Mouse (Mus musculus) olfactory bulb, adult 2 months (tissue): ENCODE results near the gene Gadd45gip1. TPM values are rescaled to one million over a fixed set of nuclear protein-coding genes. Genes with fewer than 3 reads are reported as not detected.

ENCODE experiments used
- H3K27ac ChIP-seq: fragments of 200-500 bp; 2 replicates; pipeline ENCODE4 v1.5.1; 2012; ENCODE audit warnings: low read depth, low read length; ENCODE audit not compliant: insufficient read depth
- H3K4me1 ChIP-seq: fragments of 200-500 bp; 2 replicates; pipeline ENCODE4 v1.6.1; 2012; ENCODE audit warnings: low read length; ENCODE audit not compliant: control insufficient read depth, insufficient read depth
- H3K4me3 ChIP-seq: fragments of 200-500 bp; 2 replicates; pipeline ENCODE4 v1.5.1; 2012; ENCODE audit warnings: mild to moderate bottlenecking, low read depth, low read length, moderate library complexity; ENCODE audit not compliant: insufficient read depth
- CTCF ChIP-seq: fragments of 200-500 bp; IDR thresholded peaks from 2 replicates; pipeline ENCODE4 v1.5.1; 2012; ENCODE audit warnings: low read depth, mild to moderate bottlenecking, low read length, moderate library complexity; ENCODE audit not compliant: insufficient read depth
- POLR2A ChIP-seq: fragments of 200-500 bp; IDR thresholded peaks from 2 replicates; pipeline ENCODE4 v1.6.1; 2012; ENCODE audit warnings: mild to moderate bottlenecking, low read depth, low read length, moderate library complexity; ENCODE audit not compliant: insufficient read depth
- WGBS: fragments of 180-500 bp; shearing (Covaris S2); methylation state at CpG from one replicate; pipeline ENCODE4 v1.1.7; 2018; 5-methylcytosine and 5-hydroxymethylcytosine counted together
- polyA plus RNA-seq: library from polyadenylated mRNA; stranded (reverse); fragments of >200 nt; gene quantifications from 2 replicates; pipeline ENCODE4 v1.2.4, GENCODE M21; 2012; ENCODE audit warnings: low replicate concordance; ENCODE audit not compliant: missing spikeins, insufficient read depth, insufficient read length

Gene Gadd45gip1
- polyA plus RNA-seq, 1 experiment, result not detected

- Histone ChIP-seq H3K4me3 (no peak overlapping the region), H3K27ac (no peak overlapping the region), H3K4me1 (peaks cover 4% of the 10 kb centered on the region)
- 80% methylated on average over 9 of the region's 9 CpGs for WGBS
- no peak for TF ChIP-seq POLR2A
- no peak for TF ChIP-seq CTCF
Measured at GRCm38 (mm10) chr8:84844397-84845070, 13.2 kb downstream of the Gadd45gip1 start.

DNA sequence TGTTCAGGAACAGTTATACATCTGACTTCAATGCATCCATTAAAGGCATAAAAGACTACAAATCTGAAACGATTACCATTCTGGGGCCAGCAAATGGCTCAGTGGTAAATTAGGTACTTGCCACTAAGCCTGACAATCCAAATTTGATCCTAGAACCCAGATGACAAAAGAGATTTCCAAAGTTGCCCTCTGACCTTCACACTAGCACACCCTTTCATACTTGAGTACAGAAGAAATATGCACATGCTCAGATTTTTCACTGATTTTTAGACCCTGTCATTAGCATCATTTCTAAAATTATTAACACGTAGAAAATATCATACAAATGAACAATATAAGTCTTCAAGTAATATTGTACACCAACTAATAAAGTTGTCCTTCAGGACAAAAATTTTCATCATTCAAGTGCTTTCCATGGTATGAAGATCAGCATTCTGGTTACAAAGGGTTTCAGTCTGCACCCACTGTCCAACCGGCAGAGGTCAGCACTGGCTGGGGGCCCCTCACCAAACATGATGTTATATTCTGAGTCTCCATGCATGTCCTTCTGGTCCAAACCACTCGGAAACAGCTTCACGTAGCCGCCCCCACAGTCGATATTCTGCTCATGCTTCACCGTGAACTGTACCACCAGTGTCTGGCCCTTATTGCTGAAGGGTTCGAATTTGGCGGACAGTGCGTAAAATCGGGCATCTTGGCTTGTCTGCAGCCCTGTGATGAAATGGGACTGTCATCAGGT lies 14.2 kb downstream of the Gadd45gip1 start:
- 3% methylated on average over 12 of the region's 12 CpGs for WGBS
- no peak for TF ChIP-seq CTCF
- no peak for TF ChIP-seq POLR2A
- Histone ChIP-seq H3K27ac (peak overlapping the region; percentile 66), H3K4me3 (peak overlapping the region; percentile 75), H3K4me1 (peaks cover 4% of the 10 kb centered on the region)

- WGBS, result under 1% methylated on average over 30 of the region's 30 CpGs
- Histone ChIP-seq H3K27ac (peak overlapping the region; percentile 66), H3K4me3 (peak overlapping the region; percentile 75), H3K4me1 (peaks cover 4% of the 10 kb centered on the region)
- no peak for TF ChIP-seq CTCF
- TF ChIP-seq POLR2A, result no peak
Measured at GRCm38 (mm10) chr8:84846094-84846721, 14.9 kb downstream of the Gadd45gip1 start.

GRCm38 (mm10) chr8:84846722-84847572 lies 15.6 kb downstream of the Gadd45gip1 start, which contains the start of gene Calr:
TSS of gene Calr (minus strand) at chr8:84846934.
- under 1% methylated on average over 55 of the region's 55 CpGs for WGBS
- peak within 1 kb of the TSS; percentile 66 for H3K27ac ChIP-seq
- peaks cover 4% of the 10 kb centered on the region for H3K4me1 ChIP-seq
- TF ChIP-seq POLR2A (peak; percentile 99), CTCF (no peak)
- H3K4me3 ChIP-seq, result peak within 1 kb of the TSS; percentile 75

- WGBS, result 46% methylated on average over 6 of the region's 6 CpGs
- Histone ChIP-seq H3K4me3 (no peak overlapping the region), H3K27ac (no peak overlapping the region), H3K4me1 (peaks cover 4% of the 10 kb centered on the region)
- TF ChIP-seq CTCF (no peak), POLR2A (no peak)
Measured at GRCm38 (mm10) chr8:84847684-84848435, 16.5 kb downstream of the Gadd45gip1 start.

GRCm38 (mm10) chr8:84856434-84856833 lies 25.1 kb downstream of the Gadd45gip1 start:
- Histone ChIP-seq H3K4me1 (peaks cover 2% of the 10 kb centered on the region; the same call in 1 of the 2 replicates), H3K4me3 (no peak overlapping the region), H3K27ac (no peak overlapping the region)
- WGBS, result 94% methylated on average over 3 of the region's 3 CpGs
- TF ChIP-seq POLR2A, result no peak
- TF ChIP-seq CTCF, result no peak

- Histone ChIP-seq H3K4me3 (peak within 1 kb of the TSS; percentile 59), H3K27ac (peak within 1 kb of the TSS; percentile 9; the same call in 1 of the 2 replicates), H3K4me1 (peaks cover 2% of the 10 kb centered on the region; the same call in 1 of the 2 replicates)
- under 1% methylated on average over 39 of the region's 39 CpGs for WGBS
- TF ChIP-seq CTCF (no peak), POLR2A (peak; percentile 57; the same call in 1 of the 2 replicates)
Measured at GRCm38 (mm10) chr8:84856864-84857441, 25.6 kb downstream of the Gadd45gip1 start, which contains the start of gene Farsa. TSS of gene Farsa (plus strand) at chr8:84856989.
